Mouse (Mus musculus) embryonic facial prominence, embryonic 14.5 days (tissue): ENCODE data around the gene Ear10. TPM values are rescaled to one million over a fixed set of nuclear protein-coding genes. Genes with fewer than 3 reads are reported as not detected.
A peak's percentile ranks its signal among the peaks of the same experiment; 100 is the strongest.
"Not testable (repeated sequence)": the region's sequence is repeated elsewhere in the genome, so short reads cannot be mapped to it uniquely, and the experiment has no call there.

ENCODE experiments used
- ATAC-seq: fragments of 200-750 bp; cut with Nextera tagmentation; 2 replicates; pipeline ENCODE4 v1.8.0; 2017; ENCODE audit warnings: low read depth, moderate number of reproducible peaks, moderate TSS enrichment
- DNase-seq: peaks from one replicate; pipeline ENCODE4 v3.0.0-alpha.2; 2015; ENCODE audit warnings: low spot score
- H3K27ac ChIP-seq: fragments of 300-500 bp; sonication (generic); replicated peaks from 2 replicates; pipeline ENCODE4 v1.5.1; 2014; ENCODE audit warnings: low read depth, mild to moderate bottlenecking, low read length, moderate library complexity
- H3K27me3 ChIP-seq: fragments of 300-500 bp; sonication (generic); replicated peaks from 2 replicates; pipeline ENCODE4 v1.6.1; 2014; ENCODE audit warnings: low read length; ENCODE audit not compliant: control insufficient read depth, insufficient read depth
- H3K36me3 ChIP-seq: fragments of 300-500 bp; sonication (generic); 2 replicates; pipeline ENCODE4 v1.6.1; 2014; ENCODE audit warnings: low read length, mixed read lengths; ENCODE audit not compliant: control insufficient read depth, insufficient read depth
- H3K4me1 ChIP-seq: fragments of 300-500 bp; sonication (generic); 2 replicates; pipeline ENCODE4 v1.6.1; 2014; ENCODE audit warnings: antibody characterized with exemption, low read length; ENCODE audit not compliant: control insufficient read depth, insufficient read depth
- H3K4me2 ChIP-seq: fragments of 300-500 bp; sonication (generic); 2 replicates; pipeline ENCODE4 v1.6.1; 2014; ENCODE audit warnings: low read depth, mild to moderate bottlenecking, low read length, moderate library complexity, mixed read lengths
- H3K4me3 ChIP-seq: fragments of 300-500 bp; sonication (generic); 2 replicates; pipeline ENCODE4 v1.5.1; 2014; ENCODE audit warnings: low read depth, mild to moderate bottlenecking, low read length
- H3K9ac ChIP-seq: fragments of 300-500 bp; sonication (generic); 2 replicates; pipeline ENCODE4 v1.6.1; 2014; ENCODE audit warnings: low read depth, mild to moderate bottlenecking, low read length, moderate library complexity, mixed read lengths
- H3K9me3 ChIP-seq: fragments of 300-500 bp; sonication (generic); 2 replicates; pipeline ENCODE4 v1.6.1; 2016; ENCODE audit warnings: low read length; ENCODE audit not compliant: control insufficient read depth
- WGBS: fragments of 180-500 bp; shearing (Covaris S2); extraction: QIAGEN DNeasy Blood & Tissue Kit; methylation state at CpG from one replicate; pipeline ENCODE4 v1.1.7; 2014; 5-methylcytosine and 5-hydroxymethylcytosine counted together
- polyA plus RNA-seq: library from polyadenylated mRNA; unstranded; fragments of >200 nt; fragmentation: Nextera tagmentation; extraction: Ambion mirVana; gene quantifications from 2 replicates; pipeline ENCODE4 v1.2.1, GENCODE M21; 2014

Ear10 gene
- not detected in 2 replicates for polyA plus RNA-seq

GRCm38 (mm10) chr14:43923459-43923858 lies at the start of gene Ear10:
Gene Ear10 (minus strand): TSS chr14:43923559.
- WGBS, result 87% methylated on average over 3 of the region's 3 CpGs
- not testable (repeated sequence) for H3K27ac ChIP-seq, H3K9ac ChIP-seq, DNase-seq, ATAC-seq, H3K4me2 ChIP-seq, H3K4me1 ChIP-seq, H3K36me3 ChIP-seq, H3K9me3 ChIP-seq, H3K27me3 ChIP-seq, H3K4me3 ChIP-seq

- WGBS, result no CpG with 5 or more reads among the region's 2 CpGs
- not testable (repeated sequence) for H3K4me1 ChIP-seq, H3K4me3 ChIP-seq, ATAC-seq, DNase-seq, H3K9ac ChIP-seq, H3K27ac ChIP-seq, H3K27me3 ChIP-seq, H3K9me3 ChIP-seq, H3K36me3 ChIP-seq, H3K4me2 ChIP-seq
These were observed 33.4 kb upstream of the Ear10 start, which contains the start of gene Ang5 for GRCm38 (mm10) chr14:43956769-43957168. Gene Ang5 (plus strand): TSS chr14:43957069.

DNA sequence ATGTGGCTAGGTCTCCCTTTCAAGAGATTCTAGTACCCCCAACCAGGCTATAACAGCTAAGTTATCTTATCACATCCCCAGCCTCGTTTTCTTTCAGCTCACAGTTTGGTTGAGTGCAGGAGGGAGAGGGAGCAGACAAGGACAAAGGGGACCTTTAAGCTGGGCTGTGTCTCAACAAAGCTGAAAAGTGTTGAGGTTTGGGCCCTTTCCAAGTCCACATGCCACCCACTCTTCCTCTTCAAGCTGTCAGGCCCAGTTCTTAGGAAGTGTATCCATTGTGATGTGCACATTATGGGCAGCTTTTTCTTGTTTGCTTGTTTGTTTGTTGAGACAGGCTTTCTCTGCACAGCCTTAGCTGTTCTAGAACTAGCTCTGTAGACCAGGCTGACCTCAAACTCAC lies 31.7 kb upstream of the Ear10 start:
- H3K9ac ChIP-seq, DNase-seq, H3K27ac ChIP-seq, H3K4me2 ChIP-seq, H3K9me3 ChIP-seq, ATAC-seq, H3K4me1 ChIP-seq, H3K4me3 ChIP-seq, H3K27me3 ChIP-seq, H3K36me3 ChIP-seq: not testable (repeated sequence)
- WGBS, result no CpG with 5 or more reads among the region's 1 CpGs

DNA sequence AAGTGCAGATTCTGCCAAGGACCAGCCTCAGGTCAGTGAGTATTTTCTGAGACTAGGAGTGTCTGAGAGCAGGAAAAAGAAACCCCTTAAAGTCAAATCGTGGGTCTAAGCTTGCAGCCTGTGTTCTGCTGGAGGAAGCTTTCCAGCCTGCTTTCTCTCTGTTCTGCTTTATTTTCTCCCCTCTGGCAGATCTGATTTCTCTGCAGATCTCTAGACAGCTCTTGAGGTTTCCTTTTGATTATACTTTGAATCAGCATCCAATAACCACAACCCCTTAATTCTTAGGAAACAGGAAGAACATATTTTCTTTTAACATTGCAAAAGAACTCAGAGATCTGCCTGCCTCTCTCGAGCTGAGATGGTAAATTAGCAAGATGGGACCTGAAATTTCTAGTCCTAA lies 30.0 kb upstream of the Ear10 start:
- H3K27me3 ChIP-seq, H3K4me3 ChIP-seq, DNase-seq, H3K9me3 ChIP-seq, ATAC-seq, H3K27ac ChIP-seq, H3K9ac ChIP-seq, H3K4me2 ChIP-seq, H3K36me3 ChIP-seq, H3K4me1 ChIP-seq: not testable (repeated sequence)
- 25% methylated on average over 1 of the region's 2 CpGs for WGBS

GRCm38 (mm10) chr14:43933399-43933798 lies 10.0 kb upstream of the Ear10 start:
- H3K27ac ChIP-seq, H3K4me3 ChIP-seq, ATAC-seq, H3K4me2 ChIP-seq, H3K27me3 ChIP-seq, H3K9me3 ChIP-seq, H3K9ac ChIP-seq, H3K4me1 ChIP-seq, DNase-seq, H3K36me3 ChIP-seq: not testable (repeated sequence)
- 50% methylated on average over 5 of the region's 5 CpGs for WGBS

DNA sequence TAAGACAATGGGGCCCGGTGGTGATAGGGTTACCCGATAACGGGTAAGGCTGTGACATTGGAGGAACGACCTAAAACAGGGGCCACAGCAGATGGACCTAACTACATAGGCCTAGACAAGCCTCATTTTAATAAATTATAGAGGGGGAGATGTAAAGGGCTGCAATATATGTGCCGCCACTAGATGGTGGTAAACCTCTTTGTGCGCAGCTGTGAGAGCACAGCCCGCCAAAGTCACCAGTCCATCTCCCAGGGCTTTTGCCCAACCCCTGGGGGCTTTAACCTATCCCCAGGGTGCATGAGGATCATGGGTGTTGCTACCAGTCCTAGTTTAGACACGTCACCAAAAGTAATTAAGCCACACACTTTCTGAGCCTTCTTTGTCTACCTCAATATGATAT lies 9.6 kb upstream of the Ear10 start:
- H3K4me1 ChIP-seq, H3K4me2 ChIP-seq, H3K27me3 ChIP-seq, H3K27ac ChIP-seq, H3K9ac ChIP-seq, ATAC-seq, H3K9me3 ChIP-seq, H3K36me3 ChIP-seq, H3K4me3 ChIP-seq: not testable (repeated sequence)
- 17% methylated on average over 8 of the region's 8 CpGs for WGBS
- DNase-seq, result peak; percentile 55

DNA sequence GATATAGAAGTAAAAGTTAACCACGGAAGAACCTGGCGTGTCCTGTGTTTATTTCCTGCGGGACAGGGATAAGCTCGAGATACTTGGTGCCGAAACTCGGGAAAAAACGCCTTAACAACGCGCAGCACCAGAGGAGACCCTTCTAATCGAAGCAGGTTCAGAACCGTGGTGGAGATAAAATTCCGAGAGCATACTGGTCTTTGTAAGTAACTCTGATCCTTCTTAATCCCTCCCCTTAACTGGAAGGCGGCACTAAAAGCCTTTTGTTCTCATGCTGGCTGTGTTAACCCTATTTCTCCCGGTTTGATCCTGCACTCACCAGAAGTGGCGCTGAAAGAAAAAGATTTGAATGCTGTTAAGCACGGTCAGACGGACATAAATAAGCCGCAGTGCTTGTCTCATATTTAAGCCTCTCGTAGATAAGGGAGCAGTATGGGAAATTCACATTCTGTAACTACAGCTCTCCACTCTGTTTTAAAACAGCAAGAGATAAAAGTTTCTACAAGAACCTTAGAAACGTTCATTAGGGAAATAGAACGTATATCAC lies 2.1 kb upstream of the Ear10 start:
- peak overlapping the region; percentile 67 for H3K9ac ChIP-seq
- not testable (repeated sequence) for H3K36me3 ChIP-seq, H3K27me3 ChIP-seq, H3K4me1 ChIP-seq, H3K9me3 ChIP-seq
- peak; percentile 87 for ATAC-seq
- peak; percentile 63 for DNase-seq
- peak overlapping the region; percentile 82 for H3K27ac ChIP-seq
- peak overlapping the region; percentile 47 for H3K4me3 ChIP-seq
- H3K4me2 ChIP-seq, result peak overlapping the region; percentile 51
- 4% methylated on average over 21 of the region's 21 CpGs for WGBS

GRCm38 (mm10) chr14:43924688-43925403 lies 1.5 kb upstream of the Ear10 start, which contains the start of gene Gm8113:
Gene Gm8113 (plus strand): TSS chr14:43925390.
- not testable (repeated sequence) for H3K27me3 ChIP-seq, H3K4me1 ChIP-seq, H3K9me3 ChIP-seq, H3K36me3 ChIP-seq
- Histone ChIP-seq H3K4me2 (peak within 1 kb of the TSS; percentile 51), H3K9ac (peak within 1 kb of the TSS; percentile 67), H3K27ac (peak within 1 kb of the TSS; percentile 82), H3K4me3 (peak within 1 kb of the TSS; percentile 47)
- DNase-seq (peak; percentile 90), ATAC-seq (peak; percentile 97)
- WGBS, result 9% methylated on average over 10 of the region's 10 CpGs

GRCm38 (mm10) chr14:43918214-43918613 lies 5.1 kb downstream of the Ear10 start:
- H3K27ac ChIP-seq, H3K9me3 ChIP-seq, DNase-seq, H3K9ac ChIP-seq, H3K4me1 ChIP-seq, H3K4me3 ChIP-seq, H3K36me3 ChIP-seq, H3K4me2 ChIP-seq, H3K27me3 ChIP-seq, ATAC-seq: not testable (repeated sequence)
